Mouse (Mus musculus): ENCODE measurements around the gene Dnhd1.
A peak's percentile ranks its signal among the peaks of the same experiment; 100 is the strongest.

Dnhd1 gene

DNA sequence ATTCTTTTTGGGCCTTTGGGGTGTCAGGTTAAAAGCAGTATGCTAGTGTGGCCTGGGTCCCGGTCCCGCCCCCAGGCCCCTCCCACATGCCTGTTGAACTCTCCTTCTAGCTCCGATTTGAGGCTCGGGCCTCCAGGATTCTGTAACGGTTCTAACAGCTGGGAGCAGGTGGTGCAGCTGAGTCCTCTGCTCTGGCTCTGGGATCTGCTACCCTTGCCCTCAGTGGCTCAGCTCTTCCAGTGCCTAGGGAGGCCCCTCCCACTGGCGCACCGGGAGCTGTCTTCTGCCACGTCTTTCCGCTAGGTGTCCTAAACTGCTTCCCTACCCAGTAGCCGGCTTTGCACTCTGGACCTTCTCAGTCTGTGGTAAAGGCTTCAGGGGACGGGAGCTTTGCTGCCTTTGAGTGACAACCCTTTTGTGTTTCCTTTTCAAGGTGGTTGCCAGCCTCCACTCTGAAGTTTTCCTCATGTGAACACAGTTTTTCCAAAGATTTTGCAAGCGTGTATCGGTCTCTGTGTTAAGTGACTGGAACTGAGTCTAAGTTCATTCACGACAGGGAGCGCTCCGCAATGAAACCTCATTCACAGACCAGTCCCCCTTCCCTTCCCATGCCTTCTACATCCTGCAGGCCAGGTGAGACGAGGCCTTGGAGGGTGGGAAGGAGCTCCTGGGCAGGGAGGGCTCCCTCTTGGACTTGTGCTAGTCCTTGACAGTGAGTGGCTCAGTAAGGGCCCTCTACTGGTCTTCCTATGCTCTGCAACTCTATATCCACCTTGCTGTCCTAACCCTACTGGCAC lies at the start of gene Dnhd1:
Dnhd1 (plus strand) TSS at position 189 of the 797 bp plus-strand sequence.
- peak; percentile 91 for DNase-seq

DNA sequence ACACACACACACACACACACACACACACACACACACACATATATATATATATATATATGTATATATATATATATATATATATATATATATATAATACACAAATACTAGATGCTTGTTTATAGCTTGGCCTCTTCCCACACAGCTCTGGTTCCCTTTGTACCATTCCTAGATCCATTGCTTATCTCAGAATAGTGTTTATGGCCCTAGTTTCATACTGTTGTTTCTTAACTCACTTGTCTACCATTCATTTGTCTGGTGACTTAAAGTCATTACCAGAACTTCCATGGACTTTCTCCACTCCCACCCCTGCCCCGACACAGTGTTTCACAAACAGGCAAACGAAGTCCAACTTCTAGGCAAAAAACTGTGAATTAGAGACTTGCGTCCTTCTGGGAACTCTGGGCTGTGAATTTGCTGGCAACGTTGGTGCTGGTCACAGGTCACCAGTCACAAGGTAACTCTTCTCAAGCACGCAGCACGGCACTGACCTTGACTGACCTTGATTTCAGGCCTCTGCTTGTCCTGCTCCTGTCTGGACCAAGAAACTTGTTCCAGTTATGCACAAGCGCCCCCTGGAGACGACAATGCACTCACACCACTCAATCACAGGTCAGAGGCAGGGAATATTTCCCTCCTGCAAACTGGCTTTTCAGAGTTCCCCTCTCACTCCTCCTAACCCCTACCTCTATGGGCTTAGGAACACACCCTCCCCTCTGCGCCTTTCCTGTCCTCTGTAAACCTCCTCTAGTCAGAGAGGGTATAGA lies 47.6 kb upstream of the Dnhd1 start:
- peak; percentile 93 to 96 for DNase-seq

DNA sequence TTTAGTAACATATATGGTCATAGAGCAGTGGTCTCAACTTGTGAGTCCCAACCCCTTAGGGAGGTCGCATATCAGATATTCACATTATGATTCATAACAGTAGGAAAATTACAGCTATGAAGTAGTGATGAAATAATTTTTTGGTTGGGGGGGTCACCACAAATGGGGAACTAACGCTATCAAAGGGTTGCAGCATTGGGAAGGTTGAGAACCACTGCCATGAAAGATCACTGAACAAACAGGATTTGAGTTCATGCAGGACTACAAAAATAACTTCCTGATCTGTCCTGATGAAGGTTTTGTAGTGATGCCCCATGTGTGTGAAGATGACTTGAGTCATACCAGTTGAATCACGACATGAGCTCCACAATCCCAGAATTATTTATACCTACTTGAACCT lies 42.2 kb upstream of the Dnhd1 start:
- DNase-seq, result no peak

DNA sequence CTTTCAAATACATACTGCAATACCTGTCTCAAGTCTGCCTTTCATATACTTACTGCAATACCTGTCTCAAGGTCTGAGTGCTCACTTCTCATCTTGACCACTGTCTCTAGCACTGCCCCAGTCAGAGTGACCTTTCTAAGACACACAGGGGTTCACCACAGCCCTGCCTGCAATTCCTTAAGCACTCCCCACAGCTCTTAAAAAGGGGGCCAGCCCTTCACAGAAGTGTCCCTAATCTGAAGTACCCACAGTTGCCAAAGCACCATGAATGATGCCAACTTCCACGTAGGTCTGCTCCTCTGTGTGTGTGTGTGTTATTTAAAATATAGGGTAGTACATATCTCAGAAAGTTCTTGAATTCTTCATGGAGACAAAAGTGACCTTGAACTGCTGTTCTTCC lies 38.9 kb upstream of the Dnhd1 start:
- DNase-seq, result no peak

DNA sequence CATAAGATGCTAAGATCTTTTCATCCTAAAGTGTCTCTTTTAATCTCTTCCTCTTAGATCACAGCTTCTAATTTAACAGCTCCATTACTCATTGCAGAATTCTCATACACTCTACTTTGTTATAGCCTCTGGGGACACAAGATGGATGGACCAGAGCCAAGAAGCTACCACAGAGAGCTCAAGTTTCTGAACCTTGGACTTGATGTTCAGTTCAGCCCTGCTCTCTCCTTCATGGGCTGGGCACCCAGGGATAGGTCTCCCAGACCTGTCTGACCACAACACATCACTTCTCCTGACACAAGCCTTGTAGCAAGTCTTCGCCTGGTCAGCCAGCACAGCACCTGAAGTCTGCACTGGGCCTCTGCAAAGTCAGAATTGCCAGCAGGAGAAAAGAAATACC lies 36.2 kb upstream of the Dnhd1 start:
- DNase-seq, result peak; percentile 53 to 54

DNA sequence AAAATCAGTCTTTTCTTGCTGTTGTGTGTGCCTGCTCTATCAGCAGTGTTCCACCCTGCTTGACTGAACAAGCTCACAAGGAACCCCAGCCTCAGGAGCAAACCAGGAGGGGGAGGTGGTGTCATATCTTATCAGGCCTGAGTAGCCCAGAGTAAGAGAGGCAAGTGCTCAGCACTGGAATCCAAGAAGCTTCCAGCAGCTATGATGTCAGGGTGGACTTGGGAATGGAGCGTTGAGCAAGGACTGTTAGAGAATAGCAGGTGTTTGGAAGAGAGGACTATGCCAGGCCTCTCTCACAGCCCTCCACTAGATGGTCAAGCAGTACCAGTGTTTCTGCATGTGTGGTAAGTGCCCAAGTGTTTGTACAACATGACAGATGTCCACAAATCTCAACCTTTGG lies 34.9 kb upstream of the Dnhd1 start:
- no peak for DNase-seq

DNA sequence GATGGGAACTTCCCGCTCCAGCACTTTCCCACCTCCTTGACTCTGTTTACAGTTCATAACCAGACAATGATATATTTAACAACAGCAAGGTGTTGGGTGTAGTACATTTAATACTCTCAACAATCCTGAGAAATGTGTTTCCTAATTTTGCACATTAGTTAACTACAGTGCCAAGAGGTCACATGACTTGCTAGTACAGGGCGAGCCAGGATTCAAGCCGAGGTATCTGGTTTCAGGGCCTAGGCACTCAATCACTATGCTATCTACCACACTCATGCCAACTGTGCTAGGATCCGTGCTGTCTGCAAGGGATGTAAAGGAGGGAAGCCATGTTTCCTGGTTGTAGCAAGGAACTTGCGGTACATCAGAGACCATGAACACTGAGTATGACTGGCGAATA lies 34.1 kb upstream of the Dnhd1 start:
- no peak for DNase-seq

DNA sequence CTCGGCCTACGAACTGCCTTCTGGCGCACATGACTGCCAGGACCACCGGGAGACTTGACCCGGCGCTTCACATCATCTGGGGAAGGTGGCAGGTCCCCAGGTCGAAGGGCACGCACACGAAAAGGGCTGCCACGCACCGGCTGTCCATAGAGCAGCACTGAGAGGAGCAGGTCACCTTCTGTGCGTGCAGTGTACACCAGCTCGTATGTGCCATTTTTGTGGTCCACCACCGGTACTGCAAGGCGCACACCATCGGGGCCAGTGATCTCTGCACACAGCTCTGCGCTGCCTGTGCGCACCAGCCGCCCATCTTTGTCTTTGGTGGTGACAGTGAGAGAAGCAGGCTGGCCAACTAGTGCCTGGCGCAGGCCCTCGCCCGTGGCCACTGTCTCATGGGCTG lies 32.8 kb upstream of the Dnhd1 start:
- DNase-seq, result no peak

DNA sequence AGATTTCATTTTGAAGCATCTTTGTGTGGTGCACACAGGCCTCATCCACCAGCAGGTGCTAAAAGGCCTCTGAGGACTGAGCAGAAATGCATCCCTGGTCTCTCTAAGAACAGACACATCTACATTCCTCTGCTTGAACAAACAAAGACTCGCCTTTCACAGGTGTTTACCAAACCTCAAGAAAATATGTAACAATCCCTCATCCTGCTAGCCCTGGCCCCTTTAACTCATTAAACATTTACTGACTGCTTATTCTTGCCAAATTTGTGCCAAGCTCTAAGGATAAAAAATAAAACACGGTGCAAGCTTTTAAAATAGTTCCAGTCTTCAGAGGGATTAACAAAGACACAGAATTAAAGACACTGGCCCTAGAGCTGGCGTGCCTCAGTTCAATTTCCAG lies 30.9 kb upstream of the Dnhd1 start:
- DNase-seq, result no peak

DNA sequence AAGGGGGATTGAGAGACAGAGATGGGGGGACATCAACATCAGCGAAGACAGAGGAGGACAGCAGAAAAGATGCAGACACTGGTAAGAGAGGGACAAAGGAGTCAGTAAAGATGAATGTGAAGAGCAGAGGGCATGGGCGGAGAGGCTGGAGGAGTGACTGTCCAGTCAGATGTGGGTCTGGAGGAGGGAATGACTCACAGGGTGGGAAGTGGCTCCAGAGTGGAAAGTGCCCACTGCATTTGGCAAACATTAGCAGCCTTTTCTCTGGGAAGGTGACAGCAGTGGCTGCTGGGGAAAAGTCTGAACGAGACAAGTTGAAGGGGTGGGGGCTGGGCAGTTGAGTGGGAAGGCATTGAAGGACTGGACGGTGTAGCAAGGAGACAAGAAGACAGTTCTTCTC lies 29.6 kb upstream of the Dnhd1 start:
- no peak for DNase-seq

DNA sequence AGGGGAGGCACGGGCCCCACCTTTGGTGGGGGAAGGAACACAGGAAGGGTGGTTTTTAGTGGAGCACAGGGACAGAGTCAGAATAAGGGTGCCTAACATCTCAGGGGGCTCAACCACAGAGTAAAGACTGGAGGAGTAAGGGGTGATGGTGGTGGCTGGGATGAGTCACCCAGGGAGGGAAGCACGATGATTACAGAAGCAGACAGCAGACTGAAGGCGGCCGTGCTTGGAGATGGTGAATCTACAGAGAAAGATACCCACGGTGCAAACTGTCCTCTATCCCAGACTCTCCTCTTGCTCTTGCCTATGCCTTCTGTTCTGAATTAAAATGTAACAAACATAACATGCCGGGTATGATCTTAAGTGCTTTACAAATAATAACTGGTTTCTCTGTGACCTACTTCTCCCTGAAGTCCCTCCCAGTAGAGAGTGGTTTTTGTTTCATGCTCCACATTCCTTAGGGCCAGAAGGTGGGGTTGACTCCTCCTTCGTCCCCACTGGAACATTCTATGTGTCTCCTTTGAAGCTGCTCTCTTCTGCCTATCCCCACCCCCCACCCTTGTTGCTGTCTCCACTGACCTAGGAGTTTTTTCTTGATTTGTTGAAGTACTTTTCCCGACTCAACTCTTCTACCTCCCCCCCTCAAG lies 28.9 kb upstream of the Dnhd1 start:
- no peak for DNase-seq

DNA sequence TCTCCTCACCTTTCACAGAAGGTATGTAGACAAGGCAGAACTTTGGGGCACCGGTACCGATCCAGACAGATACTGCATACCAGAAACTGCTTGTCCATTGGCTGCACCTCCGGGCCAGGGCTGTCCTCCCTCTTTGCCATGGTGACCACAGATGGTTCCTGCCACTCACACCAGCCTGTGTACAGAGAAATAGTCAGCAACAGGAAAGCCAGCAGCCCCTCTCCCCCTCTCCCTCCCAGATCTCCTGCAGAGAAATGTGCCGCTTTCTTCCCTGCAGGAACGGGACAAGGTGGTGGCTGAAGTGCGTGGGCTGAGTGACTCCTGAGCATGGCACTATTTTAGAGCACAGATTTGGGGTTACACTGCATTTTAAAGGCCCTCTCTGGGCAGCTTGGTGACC lies 25.2 kb upstream of the Dnhd1 start:
- DNase-seq, result peak in 1 of 2 experiments; percentile 41

DNA sequence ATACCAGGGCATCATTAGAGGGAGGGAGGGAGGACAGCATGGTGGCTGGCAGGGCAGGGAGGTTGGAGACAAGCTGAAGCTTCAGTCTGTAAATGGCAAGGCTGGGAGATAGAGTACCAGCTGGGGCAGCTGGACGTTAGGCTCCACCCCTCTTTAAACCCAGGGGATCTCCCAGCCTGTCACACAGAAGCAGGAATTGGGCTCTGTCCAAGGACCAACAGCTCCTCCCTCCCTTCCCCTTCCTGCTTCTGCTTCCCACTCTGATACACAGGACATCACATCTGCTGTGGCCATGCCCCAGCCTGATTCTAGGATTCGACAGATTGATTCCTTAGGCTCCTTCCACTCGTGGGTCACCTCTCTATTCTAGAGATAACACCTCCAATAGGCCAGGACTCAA lies 22.0 kb upstream of the Dnhd1 start:
- DNase-seq, result peak; percentile 77 to 84

DNA sequence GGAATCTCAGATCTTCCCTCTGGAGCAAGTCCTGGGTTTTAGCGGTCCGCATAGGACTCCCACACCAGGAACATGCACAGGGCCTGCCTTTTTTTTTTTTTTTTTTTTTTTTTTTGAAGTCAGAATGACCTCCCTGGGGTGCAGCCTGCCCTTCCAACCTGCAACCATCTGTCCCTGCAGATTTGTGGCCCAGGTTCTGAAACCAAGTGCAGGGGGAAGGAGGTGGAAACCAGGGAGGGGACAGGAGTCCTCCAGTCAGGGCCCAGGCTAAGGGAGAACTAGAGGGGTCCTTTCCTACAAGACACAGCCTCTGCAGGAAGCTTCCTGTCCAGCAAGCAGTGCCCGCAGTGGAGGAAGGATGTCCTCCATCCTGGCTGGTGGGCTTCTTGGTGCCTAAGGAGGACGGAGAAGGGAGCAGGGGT lies 18.1 kb upstream of the Dnhd1 start:
- peak in 1 of 2 experiments; percentile 27 for DNase-seq

DNA sequence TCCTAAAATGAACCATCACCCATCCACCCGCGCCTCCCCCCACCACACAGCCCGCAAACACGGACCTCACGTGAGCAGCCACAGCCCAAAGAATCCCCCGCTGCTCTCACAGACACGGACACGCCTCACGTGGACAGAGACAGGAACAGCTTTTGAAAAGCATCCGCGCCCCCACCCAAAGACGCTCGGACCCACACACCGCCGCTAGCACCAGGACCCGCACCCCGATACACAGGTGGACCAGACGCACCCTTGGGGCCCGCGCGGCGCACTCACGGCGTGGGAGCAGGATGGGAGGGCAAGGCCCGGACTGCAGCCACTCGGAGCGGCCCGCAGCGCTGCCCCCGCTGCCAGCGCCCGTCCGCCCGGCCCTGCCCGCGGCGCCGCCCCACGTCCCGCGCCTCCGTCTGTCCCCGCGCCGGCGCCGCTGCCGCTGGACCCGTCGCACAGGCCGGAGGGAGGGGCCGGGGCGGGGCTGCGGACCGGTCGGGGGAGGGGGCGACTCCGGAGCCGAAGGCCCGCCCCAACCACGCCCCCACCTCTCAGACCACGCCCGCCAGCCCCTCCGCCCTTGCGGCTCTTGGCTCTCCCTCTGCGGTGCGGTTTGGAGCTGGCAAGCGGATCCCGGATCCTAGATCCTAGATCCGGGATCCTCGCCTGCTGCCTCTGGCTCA lies 17.4 kb upstream of the Dnhd1 start, which contains the start of gene Trim3:
Trim3 (minus strand) TSS at position 445 of the 674 bp plus-strand sequence.
- peak; percentile 93 to 98 for DNase-seq

DNA sequence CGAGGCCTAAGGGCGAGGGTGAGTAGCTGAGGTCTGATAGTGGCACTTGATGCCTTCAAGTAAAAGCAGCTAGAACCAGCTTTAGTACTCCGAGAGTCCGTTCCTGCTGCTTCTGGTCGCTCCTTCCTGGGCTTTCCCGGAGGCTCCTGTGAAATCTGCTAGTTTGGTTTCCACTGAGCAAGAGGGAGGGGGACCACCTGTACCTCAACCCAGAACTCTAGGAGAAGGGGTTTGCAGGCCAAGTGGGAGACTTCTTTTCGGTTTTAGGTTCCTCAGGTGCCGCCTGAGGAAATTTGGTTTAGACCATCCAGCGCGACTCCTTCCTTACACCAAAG lies 16.9 kb upstream of the Dnhd1 start:
- DNase-seq, result no peak

DNA sequence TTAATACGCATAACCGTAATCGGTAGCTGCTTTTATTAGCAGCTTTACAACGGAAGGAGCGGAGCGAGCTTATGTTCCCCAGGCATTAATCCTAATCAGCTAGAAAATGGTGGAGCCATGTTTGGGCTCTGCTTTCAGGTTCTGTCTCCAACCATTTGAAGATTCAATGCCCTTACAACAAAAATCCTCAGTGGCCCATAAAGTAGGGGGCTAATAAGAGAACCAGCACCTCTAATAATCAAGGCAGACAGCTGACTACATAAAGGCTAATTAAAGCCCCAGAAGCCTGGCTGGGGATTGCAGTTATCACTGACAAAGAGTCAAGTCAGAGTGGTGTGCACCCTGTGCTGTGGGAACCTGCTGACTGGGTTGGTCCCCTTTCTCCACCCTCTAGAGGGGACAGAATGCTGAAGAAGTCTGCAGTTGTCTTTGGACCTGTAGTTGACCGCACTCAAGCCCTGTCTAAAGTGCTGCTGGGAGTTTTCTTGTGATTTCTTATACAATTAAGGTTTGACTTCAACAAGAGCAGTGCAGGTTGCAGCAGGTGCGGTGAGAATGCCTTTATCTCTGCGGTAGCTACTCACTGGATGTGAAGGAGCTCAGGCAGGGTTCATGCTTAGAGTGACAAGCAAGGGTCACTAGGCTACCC lies 16.2 kb upstream of the Dnhd1 start:
- DNase-seq, result no peak

DNA sequence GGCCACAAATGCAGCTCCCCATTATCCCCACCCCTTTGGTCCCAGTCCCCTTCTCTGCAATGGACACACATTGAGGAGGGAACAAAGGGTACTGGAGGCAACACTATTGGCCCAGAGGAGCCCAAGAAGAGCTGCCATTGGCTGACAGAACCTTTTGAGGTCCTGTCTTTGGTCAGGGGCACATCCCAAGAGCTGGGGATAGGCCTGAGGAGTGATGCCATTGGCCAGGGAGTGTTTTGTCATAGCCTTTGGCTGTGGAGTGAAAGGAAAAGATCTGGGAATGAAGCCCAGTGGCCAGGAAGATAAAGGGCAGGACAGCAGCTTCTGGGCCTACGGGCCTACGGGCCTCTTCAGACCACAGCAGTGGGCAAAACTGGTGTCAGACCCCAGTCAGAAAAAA lies 14.9 kb upstream of the Dnhd1 start:
- DNase-seq, result no peak

DNA sequence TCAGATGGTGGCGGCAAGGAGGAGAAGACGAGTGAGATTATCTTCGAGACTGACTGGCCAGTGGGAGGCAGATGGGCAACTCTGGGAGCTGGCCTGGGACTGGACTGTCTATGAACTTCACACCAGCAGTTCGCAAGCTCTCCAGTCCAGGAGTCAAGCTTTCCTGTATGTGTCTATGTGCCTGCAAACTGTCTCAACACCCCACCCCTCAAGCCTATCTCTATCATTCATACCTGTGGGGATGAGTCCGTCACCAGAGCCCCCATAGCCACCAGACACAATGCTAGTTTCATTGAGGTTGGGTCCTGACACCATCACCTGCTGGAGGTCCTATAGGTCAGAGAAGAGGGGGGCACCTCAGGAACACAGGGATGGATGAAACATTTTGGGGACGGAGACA lies 11.9 kb upstream of the Dnhd1 start:
- DNase-seq, result no peak

DNA sequence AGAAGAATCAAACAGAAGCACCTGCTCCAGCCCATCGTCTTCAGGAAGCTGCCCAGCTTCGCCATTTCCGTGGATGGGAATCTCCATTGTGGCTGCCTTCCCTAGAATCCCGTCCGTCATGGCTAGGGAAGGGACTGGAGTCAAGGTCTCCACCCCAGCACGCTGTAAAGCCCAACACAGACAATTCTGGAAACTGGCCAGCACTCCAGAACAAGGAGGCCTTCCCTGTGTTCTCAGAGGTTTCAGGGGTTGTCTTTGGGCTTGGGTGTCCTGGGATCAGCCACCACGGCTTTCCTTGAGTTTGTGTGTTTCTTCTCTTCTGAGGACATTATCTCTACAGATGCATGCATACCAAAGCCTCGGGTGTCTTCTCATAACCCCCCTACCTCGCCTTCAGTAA lies 11.3 kb upstream of the Dnhd1 start:
- DNase-seq, result peak in 1 of 2 experiments; percentile 35

DNA sequence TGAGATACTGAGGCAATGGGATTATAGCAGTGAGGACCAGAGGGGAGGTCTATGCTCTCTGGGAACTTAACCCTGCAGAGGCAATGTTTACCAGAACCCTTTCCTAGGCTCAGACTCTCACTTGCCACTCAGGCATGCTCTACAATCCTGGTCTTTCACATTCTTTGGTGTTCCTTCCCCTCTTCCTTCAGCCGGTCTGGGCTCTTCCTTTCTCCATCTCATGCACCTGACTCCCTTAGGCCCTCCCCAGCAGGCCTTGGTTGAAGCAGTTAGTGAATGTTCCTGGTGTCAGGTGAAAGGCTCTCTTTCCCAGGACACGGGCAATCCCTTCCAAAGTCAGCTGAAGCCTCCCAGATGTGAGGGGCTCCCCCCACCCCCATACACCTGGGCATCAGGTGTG lies 10.9 kb upstream of the Dnhd1 start, which contains the start of gene Timm10b:
Timm10b (plus strand) TSS at position 301 of the 400 bp plus-strand sequence.
- no peak for DNase-seq

DNA sequence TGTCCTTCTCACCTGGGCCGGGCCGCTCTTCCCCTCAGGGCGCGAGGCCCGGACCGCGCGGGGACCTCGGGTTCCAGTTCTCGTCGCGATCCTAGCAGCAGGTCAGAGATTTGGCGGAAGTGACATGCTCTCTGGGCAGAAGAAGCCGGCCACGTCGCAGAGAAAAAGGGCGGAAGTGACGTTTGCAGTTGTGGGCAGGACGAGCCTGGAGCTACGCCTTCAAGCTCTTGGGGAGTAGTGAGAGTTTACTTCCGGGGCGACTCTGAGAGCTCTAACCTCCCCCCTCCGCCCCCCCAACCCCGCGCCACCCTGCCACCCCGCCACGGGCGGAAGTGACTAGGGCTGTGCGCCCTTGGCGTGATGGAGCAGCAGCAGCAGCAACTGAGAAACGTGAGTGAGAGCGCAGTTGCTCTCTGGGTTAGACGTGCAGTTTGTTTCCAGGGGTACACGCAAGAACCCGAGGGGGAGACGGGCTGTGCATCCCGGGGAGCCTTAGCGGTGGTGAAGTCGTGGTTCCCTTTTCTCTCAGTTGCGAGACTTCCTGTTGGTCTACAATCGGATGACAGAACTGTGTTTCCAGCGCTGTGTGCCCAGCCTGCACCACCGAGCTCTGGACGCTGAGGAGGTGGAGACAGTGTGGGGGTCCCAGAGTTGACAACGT lies 10.3 kb upstream of the Dnhd1 start, which contains the start of the genes Arfip2 and Gm45799:
Arfip2 (minus strand) TSS at position 184 of the 661 bp plus-strand sequence.
Gm45799 (plus strand) TSS at position 320 of the 661 bp plus-strand sequence.
- DNase-seq, result peak; percentile 97 to 99
